Mouse (Mus musculus) kidney, adult 18-20 months (tissue): ENCODE data around the gene Lrrc36.

Experiments
- DNase-seq: peaks from one replicate; pipeline ENCODE4 v3.0.0; 2021

Gene Lrrc36

GRCm38 (mm10) chr8:105413391-105413790 lies at the start of gene Lrrc36, which contains the start of gene Kctd19:
Gene Lrrc36, plus strand, starts transcription at chr8:105413571.
Gene Kctd19, minus strand, starts transcription at chr8:105413502.
- DNase-seq, result peak; percentile 39

- no peak for DNase-seq
These were observed 46.3 kb upstream of the Lrrc36 start for GRCm38 (mm10) chr8:105367107-105367506.

GRCm38 (mm10) chr8:105372473-105372872 lies 40.9 kb upstream of the Lrrc36 start:
- DNase-seq, result no peak

GRCm38 (mm10) chr8:105373032-105373431 lies 40.3 kb upstream of the Lrrc36 start, which contains the start of gene Plekhg4:
Gene Plekhg4, plus strand, starts transcription at chr8:105373274.
- no peak for DNase-seq

- DNase-seq, result no peak
These were observed 38.8 kb upstream of the Lrrc36 start for GRCm38 (mm10) chr8:105374513-105374966.

- DNase-seq, result peak; percentile 79
These were observed 34.7 kb upstream of the Lrrc36 start for GRCm38 (mm10) chr8:105378673-105379072.

GRCm38 (mm10) chr8:105380308-105380707 lies 33.1 kb upstream of the Lrrc36 start:
- no peak for DNase-seq

- no peak for DNase-seq
These were observed 29.3 kb upstream of the Lrrc36 start for GRCm38 (mm10) chr8:105384070-105384469.

GRCm38 (mm10) chr8:105387151-105387550 lies 26.2 kb upstream of the Lrrc36 start:
- peak; percentile 59 for DNase-seq

GRCm38 (mm10) chr8:105389096-105389495 lies 24.3 kb upstream of the Lrrc36 start:
- DNase-seq, result no peak

- no peak for DNase-seq
These were observed 20.1 kb upstream of the Lrrc36 start for GRCm38 (mm10) chr8:105393089-105393787.

GRCm38 (mm10) chr8:105393915-105394314 lies 19.5 kb upstream of the Lrrc36 start:
- no peak for DNase-seq

- peak; percentile 59 for DNase-seq
These were observed 15.6 kb upstream of the Lrrc36 start for GRCm38 (mm10) chr8:105397747-105398146.

GRCm38 (mm10) chr8:105400016-105400415 lies 13.4 kb upstream of the Lrrc36 start:
- no peak for DNase-seq

GRCm38 (mm10) chr8:105403467-105403866 lies 9.9 kb upstream of the Lrrc36 start:
- DNase-seq, result no peak

- DNase-seq, result no peak
These were observed 8.9 kb upstream of the Lrrc36 start for GRCm38 (mm10) chr8:105404496-105404895.

GRCm38 (mm10) chr8:105406416-105406815 lies 7.0 kb upstream of the Lrrc36 start:
- DNase-seq, result no peak

GRCm38 (mm10) chr8:105408331-105408730 lies 5.0 kb upstream of the Lrrc36 start:
- DNase-seq, result no peak

- DNase-seq, result no peak
These were observed 3.4 kb upstream of the Lrrc36 start for GRCm38 (mm10) chr8:105409947-105410346.

- no peak for DNase-seq
These were observed 5.6 kb downstream of the Lrrc36 start for GRCm38 (mm10) chr8:105418992-105419391.

- no peak for DNase-seq
These were observed 6.4 kb downstream of the Lrrc36 start for GRCm38 (mm10) chr8:105419800-105420199.

GRCm38 (mm10) chr8:105422006-105422405 lies 8.6 kb downstream of the Lrrc36 start:
- DNase-seq, result no peak

- no peak for DNase-seq
These were observed 13.5 kb downstream of the Lrrc36 start for GRCm38 (mm10) chr8:105426878-105427277.

GRCm38 (mm10) chr8:105431743-105432515 lies 18.6 kb downstream of the Lrrc36 start:
- DNase-seq, result no peak
